Comparison of ENCODE assay signal across 8 mouse cellular contexts in genomic region chr7:127393157-127393943, GRCm38 (mm10). TPM values are rescaled to one million over a fixed set of nuclear protein-coding genes. Genes with fewer than 3 reads are reported as not detected.
DNase-seq lines count a peak whose midpoint lies in the region; ATAC-seq and TF ChIP-seq lines count a peak whose summit lies in the region.

TSS of gene E430018J23Rik (minus strand) at chr7:127393629.

- peak within 1 kb of the TSS; percentile 77 for H3K4me3 ChIP-seq in G1E (ENCODE audit: low read depth, low read length)
- peak within 1 kb of the TSS; percentile 70 for H3K4me3 ChIP-seq in forebrain, embryonic 16.5 days (replicated peaks; ENCODE audit: low read length)
- peak within 1 kb of the TSS; percentile 99 for H3K4me3 ChIP-seq in layer of hippocampus, adult 2 months
- peak within 1 kb of the TSS; percentile 66 for H3K4me3 ChIP-seq in lung, embryonic 14.5 days (ENCODE audit: low read depth, low read length)
- peak within 1 kb of the TSS; percentile 87 for H3K4me3 ChIP-seq in olfactory bulb, adult 2 months (ENCODE audit: insufficient read depth, low read depth, low read length)
- H3K4me3 ChIP-seq in thymus, adult 2 months (ENCODE audit: control insufficient read depth, insufficient read depth, low read length): peak within 1 kb of the TSS; percentile 90

- under 1% methylated on average over 45 of the region's 45 CpGs for WGBS in forebrain, embryonic 16.5 days
- under 1% methylated on average over 45 of the region's 45 CpGs for WGBS in lung, embryonic 14.5 days
- WGBS in olfactory bulb, adult 2 months: under 1% methylated on average over 45 of the region's 45 CpGs
- under 1% methylated on average over 45 of the region's 45 CpGs for WGBS in thymus, adult 2 months

- peak; percentile 96 for ATAC-seq in G1E (ENCODE audit: extremely low read depth, insufficient number of reproducible peaks, low FRiP score, poor library complexity, severe bottlenecking)
- ATAC-seq in forebrain, embryonic 16.5 days: peak; percentile 90
- peak; percentile 94 for ATAC-seq in lung, embryonic 14.5 days (ENCODE audit: insufficient read depth)

- TF ChIP-seq POLR2A in olfactory bulb, adult 2 months (IDR thresholded peaks at IDR 0.05; ENCODE audit: insufficient read depth, low read depth, low read length): no peak
- TF ChIP-seq POLR2A in thymus, adult 2 months (IDR thresholded peaks at IDR 0.05; ENCODE audit: control insufficient read depth, extremely low read depth, insufficient read depth, low read length, poor library complexity): no peak; the same call in 1 of the 2 replicates

- H3K36me3 ChIP-seq in G1E (replicated peaks): peaks cover 20% of the 10 kb centered on the region
- H3K36me3 ChIP-seq in forebrain, embryonic 16.5 days (ENCODE audit: control insufficient read depth, insufficient read depth): no peaks in the 10 kb centered on the region
- 0 out of 2 replicates have a peak, but pooled peaks cover 9% of the 10 kb centered on the region for H3K36me3 ChIP-seq in lung, embryonic 14.5 days (ENCODE audit: insufficient read depth)
- H3K36me3 ChIP-seq in thymus, adult 2 months (ENCODE audit: control insufficient read depth, insufficient read depth, low read length): no peaks in the 10 kb centered on the region

- peak within 1 kb of the TSS; percentile 91 for H3K9ac ChIP-seq in forebrain, embryonic 16.5 days (replicated peaks; ENCODE audit: low read depth, low read length)
- H3K9ac ChIP-seq in lung, embryonic 14.5 days: peak within 1 kb of the TSS; percentile 75

- H3K27ac ChIP-seq in forebrain, embryonic 16.5 days (ENCODE audit: low read length): peak within 1 kb of the TSS; percentile 86
- peak within 1 kb of the TSS; percentile 96 for H3K27ac ChIP-seq in layer of hippocampus, adult 2 months
- H3K27ac ChIP-seq in lung, embryonic 14.5 days (ENCODE audit: low read depth): peak within 1 kb of the TSS; percentile 86
- H3K27ac ChIP-seq in olfactory bulb, adult 2 months (ENCODE audit: insufficient read depth, low read depth, low read length): peak within 1 kb of the TSS; percentile 86
- peak within 1 kb of the TSS; percentile 65 for H3K27ac ChIP-seq in thymus, adult 2 months (ENCODE audit: control insufficient read depth, insufficient read depth, low read length)

- H3K9me3 ChIP-seq in G1E (replicated peaks): peaks cover 11% of the 10 kb centered on the region
- H3K9me3 ChIP-seq in forebrain, embryonic 16.5 days (ENCODE audit: control insufficient read depth, low read length): no peaks in the 10 kb centered on the region
- H3K9me3 ChIP-seq in lung, embryonic 14.5 days (ENCODE audit: low read depth, low read length): no peaks in the 10 kb centered on the region

- no peak for TF ChIP-seq CTCF in G1E (IDR thresholded peaks at IDR 0.05; ENCODE audit: low read depth, low read length)
- TF ChIP-seq CTCF in layer of hippocampus, adult 2 months (conservative IDR thresholded peaks at IDR 0.05): no peak
- no peak for TF ChIP-seq CTCF in lung, embryonic 14.5 days (IDR thresholded peaks at IDR 0.05; ENCODE audit: low read depth)
- TF ChIP-seq CTCF in olfactory bulb, adult 2 months (IDR thresholded peaks at IDR 0.05; ENCODE audit: insufficient read depth, low read depth, low read length): no peak
- TF ChIP-seq CTCF in thymus, adult 2 months (IDR thresholded peaks at IDR 0.05; ENCODE audit: borderline replicate concordance, control insufficient read depth, extremely low read depth, insufficient read depth, low read length, poor library complexity): 0 out of 2 replicates have a peak, but pooled peaks have one; percentile 16

- peak within 1 kb of the TSS; percentile 86 for H3K4me2 ChIP-seq in forebrain, embryonic 16.5 days (ENCODE audit: low read length)
- H3K4me2 ChIP-seq in lung, embryonic 14.5 days: peak within 1 kb of the TSS; percentile 81

- peak; percentile 80 for DNase-seq in G1E (ENCODE audit: low spot score)
- DNase-seq in cerebellum, adult 18-20 months: peak; percentile 98 to 99
- peak; percentile 97 for DNase-seq in heart, postnatal 36 days
- peak; percentile 96 to 97 for DNase-seq in layer of hippocampus, adult 2 months (ENCODE audit: low spot score in 2 of 2)
- DNase-seq in lung, embryonic 14.5 days: peak; percentile 100
- peak; percentile 93 for DNase-seq in thymus, adult 2 months

- H3K27me3 ChIP-seq in G1E (ENCODE audit: insufficient read depth, low read length): peaks cover 3% of the 10 kb centered on the region; the same call in 1 of the 2 replicates
- H3K27me3 ChIP-seq in forebrain, embryonic 16.5 days (replicated peaks; ENCODE audit: control insufficient read depth, insufficient read depth, low read length): 0 out of 2 replicates have a peak, but pooled peaks cover 3% of the 10 kb centered on the region
- no peaks in the 10 kb centered on the region for H3K27me3 ChIP-seq in lung, embryonic 14.5 days (ENCODE audit: insufficient read depth, low read length)
- no peaks in the 10 kb centered on the region for H3K27me3 ChIP-seq in thymus, adult 2 months (ENCODE audit: control insufficient read depth, insufficient read depth, low read length)

- peaks cover 29% of the 10 kb centered on the region for H3K4me1 ChIP-seq in G1E (ENCODE audit: insufficient read depth, low read depth, low read length)
- H3K4me1 ChIP-seq in forebrain, embryonic 16.5 days (replicated peaks; ENCODE audit: control insufficient read depth, insufficient read depth, low read length): peaks cover 16% of the 10 kb centered on the region
- H3K4me1 ChIP-seq in lung, embryonic 14.5 days (ENCODE audit: insufficient read depth): 0 out of 2 replicates have a peak, but pooled peaks cover 10% of the 10 kb centered on the region
- peaks cover 9% of the 10 kb centered on the region for H3K4me1 ChIP-seq in olfactory bulb, adult 2 months (ENCODE audit: control insufficient read depth, insufficient read depth, low read length)
- H3K4me1 ChIP-seq in thymus, adult 2 months (replicated peaks; ENCODE audit: control insufficient read depth, insufficient read depth, low read length): peaks cover 11% of the 10 kb centered on the region

- intact Hi-C loops in heart, postnatal 36 days (cut with DNase I): no loop called here

RNA-seq across cellular contexts. Expression of gene E430018J23Rik, which starts in this region (rescaled TPM):
- total RNA-seq in G1E (2014; fragmentation: Nextera tagmentation) (2.2 and 4.2 TPM in 2 replicates), G1E (2017) (7.2 and 7.7 TPM in 2 replicates)
- 6.6 and 7.3 TPM in 2 replicates for polyA plus RNA-seq in G1E (2012)
- 5.3 and 6.3 TPM in 2 replicates for polyA plus RNA-seq in forebrain, embryonic 16.5 days (2015; fragmentation: Nextera tagmentation; extraction: Ambion mirVana)
- total RNA-seq in heart, postnatal 36 days (2021): 1 to 10 TPM; 4.5 to 4.9 TPM
- 1 to 10 TPM; 7.5 to 8.0 TPM for total RNA-seq in layer of hippocampus, adult 2 months (2021)
- 4.9 and 7.1 TPM in 2 replicates for polyA plus RNA-seq in lung, embryonic 14.5 days (2014; fragmentation: Nextera tagmentation; extraction: Ambion mirVana)
- not detected in 2 replicates for polyA plus RNA-seq in olfactory bulb, adult 2 months (2012; ENCODE audit: insufficient read depth, insufficient read length, low replicate concordance, missing spikeins)
- polyA plus RNA-seq in thymus, adult 2 months (2012; rRNA removed): 8.4 and 10.2 TPM in 2 replicates

Comparison
In these comparisons a context has a peak if more than half of its experiments do, and no peak if none do; other contexts are left out.
1. Peak in every context shown above with its lines: DNase-seq, ATAC-seq, H3K4me3 ChIP-seq and H3K27ac ChIP-seq.